Mouse (Mus musculus) megakaryocyte, embryonic 14.5 days (primary cell): Measurements from ENCODE around the gene Gpx8.

Experiments used
- FLI1 ChIP-seq: IDR thresholded peaks from 2 replicates; pipeline ENCODE4 v1.6.1; 2012; ENCODE audit warnings: low read length, inconsistent platforms, mixed read lengths
- GATA1 ChIP-seq: IDR thresholded peaks from 3 replicates; pipeline ENCODE4 v1.6.1; 2012; ENCODE audit warnings: mixed read lengths, low read length, inconsistent platforms, borderline replicate concordance

DNA sequence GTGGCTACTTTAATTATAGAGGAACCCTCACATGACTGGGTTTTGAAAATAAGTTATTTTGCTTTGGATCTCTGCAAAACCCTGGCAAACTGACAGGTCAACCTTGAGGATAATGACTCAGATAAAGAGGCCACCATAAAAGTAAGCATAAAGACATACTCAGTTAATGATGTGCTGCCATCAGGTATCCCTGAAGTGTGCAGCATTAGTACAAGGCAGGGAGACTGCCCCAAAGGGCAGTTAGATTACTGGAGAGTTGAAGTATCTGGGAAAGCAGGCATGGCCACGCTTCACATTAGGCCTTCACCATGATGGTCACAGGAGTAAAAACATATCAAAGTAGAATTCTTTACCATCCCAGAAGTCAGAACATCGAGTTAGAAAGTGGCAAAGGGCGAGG is 1.3 kb downstream of the Gpx8 start:
- TF ChIP-seq GATA1 (no peak), FLI1 (no peak)
